Mouse (Mus musculus) G1E (cell line): ENCODE measurements around the gene Tnf.

ENCODE experiments used
- CTCF ChIP-seq: IDR thresholded peaks from 2 replicates; pipeline ENCODE4 v1.5.1; 2012; ENCODE audit warnings: low read depth, low read length, inconsistent platforms, mixed read lengths
- GATA1 ChIP-seq: IDR thresholded peaks from 2 replicates; pipeline ENCODE4 v1.6.1; 2012; ENCODE audit warnings: borderline replicate concordance, low read length, inconsistent platforms, mixed read lengths
- GATA2 ChIP-seq: IDR thresholded peaks from 2 replicates; pipeline ENCODE4 v1.6.1; 2012; ENCODE audit warnings: low read depth, low read length, inconsistent platforms, borderline replicate concordance
- POLR2AphosphoS5 ChIP-seq: IDR thresholded peaks from 2 replicates; pipeline ENCODE4 v1.6.1; 2012; ENCODE audit warnings: low read depth, low read length, inconsistent platforms; ENCODE audit not compliant: insufficient replicate concordance
- TAL1 ChIP-seq: conservative IDR thresholded peaks from 2 replicates; pipeline ENCODE4 v1.6.1; 2012; ENCODE audit warnings: low read depth, low read length, inconsistent platforms, mixed read lengths

- TF ChIP-seq CTCF = no peak
- no peak for TF ChIP-seq GATA1
- TF ChIP-seq POLR2AphosphoS5 = no peak
- no peak for TF ChIP-seq GATA2
- no peak for TF ChIP-seq TAL1
These were observed 8.9 kb downstream of the Tnf start for GRCm38 (mm10) chr17:35192924-35193323.
